Mouse (Mus musculus): ENCODE measurements around the gene Dot1l.

- TF ChIP-seq CTCF (IDR thresholded peaks at IDR 0.05; ENCODE audit: low read depth) (no peak), EP300 (IDR thresholded peaks at IDR 0.05; ENCODE audit: low read depth) (no peak)
These were observed 13.9 kb upstream of the Dot1l start for GRCm38 (mm10) chr10:80741146-80741545.

All from liver, postnatal 0 days (tissue).